Mouse (Mus musculus): ENCODE data around the gene Sap30bp. TPM values are rescaled to one million over a fixed set of nuclear protein-coding genes. Genes with fewer than 3 reads are reported as not detected.

Gene Sap30bp
- polyA plus RNA-seq, 1 experiment from 2014 or later = 38.4 TPM

GRCm38 (mm10) chr11:115898446-115898845, 34.6 kb upstream of the Sap30bp start:
- no peak for ATAC-seq
- Histone ChIP-seq H3K36me3 (ENCODE audit: control insufficient read depth, insufficient read depth, low read length) (peaks cover 6% of the 10 kb centered on the region; the same call in 1 of the 2 replicates), H3K9me3 (ENCODE audit: control insufficient read depth, low read length) (no peaks in the 10 kb centered on the region), H3K27me3 (replicated peaks; ENCODE audit: control insufficient read depth, insufficient read depth, low read length) (no peaks in the 10 kb centered on the region), H3K27ac (ENCODE audit: low read depth, low read length) (no peak overlapping the region), H3K4me2 (ENCODE audit: low read length) (no peak overlapping the region), H3K9ac (ENCODE audit: low read depth, low read length) (no peak overlapping the region), H3K4me3 (ENCODE audit: low read length) (no peak overlapping the region), H3K4me1 (ENCODE audit: control insufficient read depth, insufficient read depth, low read depth, low read length) (peaks cover 4% of the 10 kb centered on the region; the same call in 1 of the 2 replicates)
- WGBS = 86% methylated on average over 7 of the region's 7 CpGs

- Histone ChIP-seq H3K9ac (ENCODE audit: low read depth, low read length) (no peak overlapping the region), H3K36me3 (ENCODE audit: control insufficient read depth, insufficient read depth, low read length) (peaks cover 6% of the 10 kb centered on the region; the same call in 1 of the 2 replicates), H3K9me3 (ENCODE audit: control insufficient read depth, low read length) (no peaks in the 10 kb centered on the region), H3K4me3 (ENCODE audit: low read length) (no peak overlapping the region), H3K27me3 (replicated peaks; ENCODE audit: control insufficient read depth, insufficient read depth, low read length) (no peaks in the 10 kb centered on the region), H3K27ac (ENCODE audit: low read depth, low read length) (no peak overlapping the region), H3K4me2 (ENCODE audit: low read length) (no peak overlapping the region), H3K4me1 (ENCODE audit: control insufficient read depth, insufficient read depth, low read depth, low read length) (peaks cover 4% of the 10 kb centered on the region; the same call in 1 of the 2 replicates)
- whole genome bisulfite sequencing = 7% methylated on average over 4 of the region's 4 CpGs
- ATAC-seq = peak; percentile 77
Measured at GRCm38 (mm10) chr11:115898886-115899285, 34.2 kb upstream of the Sap30bp start.

GRCm38 (mm10) chr11:115899486-115900266, 33.4 kb upstream of the Sap30bp start, which contains the start of gene Smim5:
Gene Smim5, plus strand, starts transcription at chr11:115899966.
- Histone ChIP-seq H3K27me3 (replicated peaks; ENCODE audit: control insufficient read depth, insufficient read depth, low read length) (no peaks in the 10 kb centered on the region), H3K9ac (ENCODE audit: low read depth, low read length) (no peak within 1 kb of the TSS), H3K4me1 (ENCODE audit: control insufficient read depth, insufficient read depth, low read depth, low read length) (peaks cover 4% of the 10 kb centered on the region; the same call in 1 of the 2 replicates), H3K36me3 (ENCODE audit: control insufficient read depth, insufficient read depth, low read length) (peaks cover 6% of the 10 kb centered on the region; the same call in 1 of the 2 replicates), H3K4me2 (ENCODE audit: low read length) (peak within 1 kb of the TSS; percentile 15; the same call in 1 of the 2 replicates), H3K9me3 (ENCODE audit: control insufficient read depth, low read length) (no peaks in the 10 kb centered on the region), H3K4me3 (ENCODE audit: low read length) (no peak within 1 kb of the TSS), H3K27ac (ENCODE audit: low read depth, low read length) (no peak within 1 kb of the TSS)
- ATAC-seq = no peak
- WGBS = 32% methylated on average over 16 of the region's 16 CpGs

- H3K4me2 ChIP-seq (ENCODE audit: low read length) = 0 out of 2 replicates have a peak overlapping the region, but pooled peaks have one; percentile 4
- no peak overlapping the region for H3K4me3 ChIP-seq (ENCODE audit: low read length)
- H3K27ac ChIP-seq (ENCODE audit: low read depth, low read length) = no peak overlapping the region
- 81% methylated on average over 8 of the region's 8 CpGs for WGBS
- H3K27me3 ChIP-seq (replicated peaks; ENCODE audit: control insufficient read depth, insufficient read depth, low read length) = no peaks in the 10 kb centered on the region
- H3K9me3 ChIP-seq (ENCODE audit: control insufficient read depth, low read length) = no peaks in the 10 kb centered on the region
- H3K36me3 ChIP-seq (ENCODE audit: control insufficient read depth, insufficient read depth, low read length) = 0 out of 2 replicates have a peak, but pooled peaks cover 3% of the 10 kb centered on the region
- H3K4me1 ChIP-seq (ENCODE audit: control insufficient read depth, insufficient read depth, low read depth, low read length) = peaks cover 4% of the 10 kb centered on the region; the same call in 1 of the 2 replicates
- ATAC-seq = no peak
- H3K9ac ChIP-seq (ENCODE audit: low read depth, low read length) = no peak overlapping the region
Measured at GRCm38 (mm10) chr11:115900561-115901337, 32.3 kb upstream of the Sap30bp start.

- ATAC-seq = no peak
- 91% methylated on average over 9 of the region's 9 CpGs for WGBS
- H3K27me3 ChIP-seq (replicated peaks; ENCODE audit: control insufficient read depth, insufficient read depth, low read length) = no peaks in the 10 kb centered on the region
- no peak overlapping the region for H3K4me2 ChIP-seq (ENCODE audit: low read length)
- H3K9me3 ChIP-seq (ENCODE audit: control insufficient read depth, low read length) = no peaks in the 10 kb centered on the region
- no peak overlapping the region for H3K9ac ChIP-seq (ENCODE audit: low read depth, low read length)
- no peak overlapping the region for H3K27ac ChIP-seq (ENCODE audit: low read depth, low read length)
- no peak overlapping the region for H3K4me3 ChIP-seq (ENCODE audit: low read length)
- H3K4me1 ChIP-seq (ENCODE audit: control insufficient read depth, insufficient read depth, low read depth, low read length) = peaks cover 4% of the 10 kb centered on the region; the same call in 1 of the 2 replicates
- H3K36me3 ChIP-seq (ENCODE audit: control insufficient read depth, insufficient read depth, low read length) = 0 out of 2 replicates have a peak, but pooled peaks cover 3% of the 10 kb centered on the region
Measured at GRCm38 (mm10) chr11:115901338-115902161, 31.5 kb upstream of the Sap30bp start.

GRCm38 (mm10) chr11:115902177-115902576, 30.9 kb upstream of the Sap30bp start:
- no peaks in the 10 kb centered on the region for H3K27me3 ChIP-seq (replicated peaks; ENCODE audit: control insufficient read depth, insufficient read depth, low read length)
- H3K9me3 ChIP-seq (ENCODE audit: control insufficient read depth, low read length) = no peaks in the 10 kb centered on the region
- no peaks in the 10 kb centered on the region for H3K36me3 ChIP-seq (ENCODE audit: control insufficient read depth, insufficient read depth, low read length)
- WGBS = 82% methylated on average over 5 of the region's 5 CpGs
- H3K9ac ChIP-seq (ENCODE audit: low read depth, low read length) = no peak overlapping the region
- H3K27ac ChIP-seq (ENCODE audit: low read depth, low read length) = no peak overlapping the region
- H3K4me2 ChIP-seq (ENCODE audit: low read length) = no peak overlapping the region
- H3K4me3 ChIP-seq (ENCODE audit: low read length) = no peak overlapping the region
- no peak for ATAC-seq
- H3K4me1 ChIP-seq (ENCODE audit: control insufficient read depth, insufficient read depth, low read depth, low read length) = peaks cover 4% of the 10 kb centered on the region; the same call in 1 of the 2 replicates

GRCm38 (mm10) chr11:115902831-115903230, 30.3 kb upstream of the Sap30bp start:
- 69% methylated on average over 1 of the region's 1 CpGs for WGBS

GRCm38 (mm10) chr11:115903384-115904230, 29.5 kb upstream of the Sap30bp start:
- Histone ChIP-seq H3K27me3 (replicated peaks; ENCODE audit: control insufficient read depth, insufficient read depth, low read length) (no peaks in the 10 kb centered on the region), H3K4me3 (ENCODE audit: low read length) (no peak overlapping the region), H3K4me1 (ENCODE audit: control insufficient read depth, insufficient read depth, low read depth, low read length) (peaks cover 4% of the 10 kb centered on the region; the same call in 1 of the 2 replicates), H3K9me3 (ENCODE audit: control insufficient read depth, low read length) (no peaks in the 10 kb centered on the region), H3K27ac (ENCODE audit: low read depth, low read length) (no peak overlapping the region), H3K36me3 (ENCODE audit: control insufficient read depth, insufficient read depth, low read length) (no peaks in the 10 kb centered on the region), H3K9ac (ENCODE audit: low read depth, low read length) (no peak overlapping the region), H3K4me2 (ENCODE audit: low read length) (no peak overlapping the region)
- ATAC-seq = no peak
- 77% methylated on average over 11 of the region's 11 CpGs for WGBS

More at GRCm38 (mm10) chr11:115902831-115903230, 30.3 kb upstream of the Sap30bp start:
- H3K27ac ChIP-seq (ENCODE audit: low read depth, low read length) = no peak overlapping the region
- H3K36me3 ChIP-seq (ENCODE audit: control insufficient read depth, insufficient read depth, low read length) = no peaks in the 10 kb centered on the region
- ATAC-seq = no peak
- no peak overlapping the region for H3K4me2 ChIP-seq (ENCODE audit: low read length)
- peaks cover 4% of the 10 kb centered on the region; the same call in 1 of the 2 replicates for H3K4me1 ChIP-seq (ENCODE audit: control insufficient read depth, insufficient read depth, low read depth, low read length)
- no peak overlapping the region; the same call in 1 of the 2 replicates for H3K9ac ChIP-seq (ENCODE audit: low read depth, low read length)
- no peaks in the 10 kb centered on the region for H3K27me3 ChIP-seq (replicated peaks; ENCODE audit: control insufficient read depth, insufficient read depth, low read length)
- no peak overlapping the region for H3K4me3 ChIP-seq (ENCODE audit: low read length)
- no peaks in the 10 kb centered on the region for H3K9me3 ChIP-seq (ENCODE audit: control insufficient read depth, low read length)
